Mouse (Mus musculus) neural tube, embryonic 13.5 days (tissue): ENCODE results near the gene Dusp10. TPM values are rescaled to one million over a fixed set of nuclear protein-coding genes. Genes with fewer than 3 reads are reported as not detected.

Experiments
- ATAC-seq: fragments of 200-750 bp; cut with Nextera tagmentation; 2 replicates; pipeline ENCODE4 v1.8.0; 2017; ENCODE audit warnings: low read depth, mild to moderate bottlenecking, moderate TSS enrichment, moderate library complexity
- H3K27ac ChIP-seq: fragments of 300-500 bp; sonication (generic); replicated peaks from 2 replicates; pipeline ENCODE4 v1.5.1; 2015; ENCODE audit warnings: moderate library complexity, mild to moderate bottlenecking, inconsistent platforms
- H3K27me3 ChIP-seq: fragments of 300-500 bp; sonication (generic); 2 replicates; pipeline ENCODE4 v1.6.1; 2015; ENCODE audit warnings: mild to moderate bottlenecking, inconsistent platforms
- H3K36me3 ChIP-seq: fragments of 300-500 bp; sonication (generic); 2 replicates; pipeline ENCODE4 v1.6.1; 2015; ENCODE audit warnings: mild to moderate bottlenecking, inconsistent platforms
- H3K4me1 ChIP-seq: fragments of 300-500 bp; sonication (generic); replicated peaks from 2 replicates; pipeline ENCODE4 v1.6.1; 2015; ENCODE audit warnings: inconsistent platforms
- H3K4me2 ChIP-seq: fragments of 300-500 bp; sonication (generic); 2 replicates; pipeline ENCODE4 v1.6.1; 2015; ENCODE audit warnings: inconsistent platforms, mild to moderate bottlenecking, moderate library complexity
- H3K4me3 ChIP-seq: fragments of 300-500 bp; sonication (generic); 2 replicates; pipeline ENCODE4 v1.5.1; 2015; ENCODE audit warnings: mild to moderate bottlenecking, inconsistent platforms
- H3K9ac ChIP-seq: fragments of 300-500 bp; sonication (generic); 2 replicates; pipeline ENCODE4 v1.6.1; 2015; ENCODE audit warnings: moderate library complexity, mild to moderate bottlenecking, inconsistent platforms
- H3K9me3 ChIP-seq: fragments of 300-500 bp; sonication (generic); 2 replicates; pipeline ENCODE4 v1.6.1; 2016; ENCODE audit warnings: inconsistent platforms
- WGBS: fragments of 180-500 bp; shearing (Covaris S2); methylation state at CpG from one replicate; pipeline ENCODE4 v1.1.7; 2015; 5-methylcytosine and 5-hydroxymethylcytosine counted together
- polyA plus RNA-seq: library from polyadenylated mRNA; unstranded; fragments of >200 nt; fragmentation: Nextera tagmentation; extraction: Ambion mirVana; gene quantifications from 2 replicates; pipeline ENCODE4 v1.2.1, GENCODE M21; 2015

The Dusp10 gene
- polyA plus RNA-seq, result 6.7 and 6.8 TPM in 2 replicates

DNA sequence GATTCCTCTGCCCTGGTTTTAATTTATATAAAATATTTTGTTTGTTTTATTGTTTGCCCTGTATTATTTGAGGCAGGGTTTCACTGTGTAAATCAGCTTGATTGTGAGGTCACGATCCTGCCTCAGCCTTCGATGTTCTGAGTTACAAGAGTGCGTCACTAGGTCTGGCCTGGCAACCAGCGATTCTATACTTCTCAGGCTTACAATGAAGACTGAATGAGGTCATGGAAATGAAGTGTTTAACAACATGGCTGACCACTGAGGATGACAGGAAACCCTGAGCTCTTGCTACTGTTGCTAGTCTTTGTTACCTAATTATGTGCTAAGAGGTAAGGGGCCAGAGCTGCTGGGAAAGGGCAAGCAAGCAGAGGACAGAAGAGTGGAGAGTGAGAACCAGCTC lies at the start of gene Dusp10:
Gene Dusp10 (plus strand): TSS at position 197 of the 400 bp plus-strand sequence.
- no peaks in the 10 kb centered on the region for H3K27me3 ChIP-seq
- no peak within 1 kb of the TSS for H3K9ac ChIP-seq
- no peak for ATAC-seq
- no peak within 1 kb of the TSS for H3K4me2 ChIP-seq
- no peaks in the 10 kb centered on the region for H3K9me3 ChIP-seq
- no peak within 1 kb of the TSS for H3K4me3 ChIP-seq
- H3K27ac ChIP-seq, result no peak within 1 kb of the TSS
- H3K36me3 ChIP-seq, result no peaks in the 10 kb centered on the region
- no peaks in the 10 kb centered on the region for H3K4me1 ChIP-seq
- WGBS, result 85% methylated on average over 4 of the region's 4 CpGs

DNA sequence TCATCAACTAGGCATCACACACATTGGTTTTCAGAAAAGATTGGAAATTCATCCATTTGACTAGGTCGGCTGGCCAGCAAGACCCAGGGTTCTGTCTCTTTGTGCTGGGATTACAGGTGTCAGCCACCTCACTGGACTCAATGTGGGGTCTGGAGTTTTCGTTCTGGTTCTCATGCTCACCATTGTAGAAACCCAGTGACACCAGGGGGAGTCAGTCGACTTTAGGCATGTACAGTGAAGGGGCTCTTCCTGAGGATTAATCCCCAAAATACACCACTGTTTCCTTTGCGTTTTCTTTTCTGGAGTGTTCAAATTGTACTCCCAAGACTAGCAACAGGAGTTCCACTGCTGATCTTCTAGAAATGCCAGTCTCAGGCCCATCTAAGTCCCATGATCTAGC lies 47.8 kb upstream of the Dusp10 start:
- 81% methylated on average over 4 of the region's 4 CpGs for WGBS
- Histone ChIP-seq H3K27me3 (no peaks in the 10 kb centered on the region), H3K9ac (no peak overlapping the region), H3K4me1 (peaks cover 5% of the 10 kb centered on the region; the same call in 1 of the 2 replicates), H3K36me3 (no peaks in the 10 kb centered on the region), H3K27ac (no peak overlapping the region), H3K4me3 (no peak overlapping the region), H3K4me2 (no peak overlapping the region), H3K9me3 (no peaks in the 10 kb centered on the region)
- ATAC-seq, result no peak

DNA sequence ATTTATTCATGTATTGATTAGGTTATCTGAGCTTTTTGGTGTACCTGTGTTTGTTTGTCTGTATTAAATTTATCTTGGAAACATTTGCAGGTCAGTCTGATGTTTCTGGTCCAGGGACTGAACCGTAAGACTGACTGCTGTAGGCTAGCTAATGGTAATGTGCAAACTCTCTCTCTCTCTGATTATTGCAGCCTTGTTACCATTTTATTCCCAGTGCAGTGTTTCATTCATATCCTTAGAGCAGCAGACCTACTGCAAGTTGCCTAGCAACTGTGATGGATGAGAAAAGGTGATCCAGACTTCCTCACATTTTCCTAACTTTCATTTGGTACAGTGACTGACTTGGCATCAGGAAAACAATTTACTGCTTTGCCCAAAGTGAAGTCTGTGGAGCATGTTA lies 43.8 kb upstream of the Dusp10 start:
- Histone ChIP-seq H3K4me3 (no peak overlapping the region), H3K9ac (no peak overlapping the region), H3K27ac (no peak overlapping the region), H3K9me3 (no peaks in the 10 kb centered on the region; the same call in 1 of the 2 replicates), H3K27me3 (no peaks in the 10 kb centered on the region), H3K4me2 (no peak overlapping the region), H3K4me1 (peaks cover 5% of the 10 kb centered on the region; the same call in 1 of the 2 replicates), H3K36me3 (no peaks in the 10 kb centered on the region)
- no peak for ATAC-seq
- 67% methylated on average over 1 of the region's 1 CpGs for WGBS

- H3K36me3 ChIP-seq, result no peaks in the 10 kb centered on the region
- 88% methylated on average over 9 of the region's 9 CpGs for WGBS
- no peak overlapping the region for H3K27ac ChIP-seq
- ATAC-seq, result no peak
- H3K4me2 ChIP-seq, result no peak overlapping the region
- H3K4me1 ChIP-seq, result no peaks in the 10 kb centered on the region
- H3K9ac ChIP-seq, result no peak overlapping the region
- H3K9me3 ChIP-seq, result no peaks in the 10 kb centered on the region
- no peak overlapping the region for H3K4me3 ChIP-seq
- no peaks in the 10 kb centered on the region for H3K27me3 ChIP-seq
Observed at GRCm38 (mm10) chr1:183979814-183980243, 33.3 kb upstream of the Dusp10 start.

GRCm38 (mm10) chr1:183982108-183982507 lies 31.0 kb upstream of the Dusp10 start:
- Histone ChIP-seq H3K4me1 (no peaks in the 10 kb centered on the region), H3K4me3 (no peak overlapping the region), H3K9me3 (no peaks in the 10 kb centered on the region), H3K27me3 (no peaks in the 10 kb centered on the region), H3K4me2 (0 out of 2 replicates have a peak overlapping the region, but pooled peaks have one; percentile 13), H3K36me3 (no peaks in the 10 kb centered on the region), H3K27ac (no peak overlapping the region), H3K9ac (no peak overlapping the region)
- ATAC-seq, result no peak
- 72% methylated on average over 13 of the region's 13 CpGs for WGBS

- H3K36me3 ChIP-seq, result no peaks in the 10 kb centered on the region
- H3K4me3 ChIP-seq, result no peak overlapping the region
- no peaks in the 10 kb centered on the region for H3K4me1 ChIP-seq
- 94% methylated on average over 7 of the region's 7 CpGs for whole genome bisulfite sequencing
- no peaks in the 10 kb centered on the region for H3K27me3 ChIP-seq
- no peak overlapping the region for H3K9ac ChIP-seq
- H3K9me3 ChIP-seq, result no peaks in the 10 kb centered on the region
- H3K27ac ChIP-seq, result no peak overlapping the region
- no peak for ATAC-seq
- H3K4me2 ChIP-seq, result no peak overlapping the region
Observed at GRCm38 (mm10) chr1:183987711-183988245, 25.3 kb upstream of the Dusp10 start.

- Histone ChIP-seq H3K36me3 (no peaks in the 10 kb centered on the region), H3K4me2 (no peak overlapping the region), H3K4me1 (no peaks in the 10 kb centered on the region; the same call in 1 of the 2 replicates), H3K4me3 (no peak overlapping the region), H3K27me3 (no peaks in the 10 kb centered on the region), H3K9ac (no peak overlapping the region), H3K27ac (no peak overlapping the region), H3K9me3 (no peaks in the 10 kb centered on the region)
- ATAC-seq, result no peak
- 83% methylated on average over 2 of the region's 2 CpGs for WGBS
Observed at GRCm38 (mm10) chr1:183991921-183992320, 21.2 kb upstream of the Dusp10 start.

- H3K36me3 ChIP-seq, result no peaks in the 10 kb centered on the region
- H3K27me3 ChIP-seq, result no peaks in the 10 kb centered on the region
- no peaks in the 10 kb centered on the region for H3K9me3 ChIP-seq
- H3K4me1 ChIP-seq, result no peaks in the 10 kb centered on the region; the same call in 1 of the 2 replicates
- no peak overlapping the region for H3K27ac ChIP-seq
- H3K9ac ChIP-seq, result no peak overlapping the region
- no peak overlapping the region for H3K4me3 ChIP-seq
- no peak for ATAC-seq
- no peak overlapping the region for H3K4me2 ChIP-seq
- WGBS, result 73% methylated on average over 2 of the region's 2 CpGs
Observed at GRCm38 (mm10) chr1:183997207-183997606, 15.9 kb upstream of the Dusp10 start.

DNA sequence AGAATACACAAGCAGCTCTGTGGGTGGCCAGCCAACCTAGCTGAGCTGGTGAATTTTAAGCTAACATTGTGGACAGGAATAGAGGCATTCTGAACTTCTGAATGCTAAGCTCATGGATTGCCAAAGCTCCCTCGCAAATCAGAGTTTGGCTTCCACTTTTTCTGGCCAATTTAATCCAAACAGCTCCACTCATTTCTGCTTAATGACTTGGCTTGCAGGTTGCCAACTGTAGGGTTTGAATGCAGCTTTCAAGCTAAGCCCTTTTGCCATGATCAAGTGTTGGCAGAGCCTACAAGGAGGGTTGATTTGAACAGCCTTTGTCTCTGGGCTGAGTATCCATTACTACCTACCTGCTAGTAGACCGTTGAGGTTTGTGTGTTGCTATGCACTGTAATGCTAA lies 10.6 kb upstream of the Dusp10 start:
- Histone ChIP-seq H3K4me3 (no peak overlapping the region), H3K9me3 (no peaks in the 10 kb centered on the region), H3K36me3 (no peaks in the 10 kb centered on the region), H3K27me3 (no peaks in the 10 kb centered on the region), H3K4me1 (0 out of 2 replicates have a peak, but pooled peaks cover 7% of the 10 kb centered on the region), H3K9ac (no peak overlapping the region), H3K4me2 (no peak overlapping the region), H3K27ac (no peak overlapping the region)
- no peak for ATAC-seq
- WGBS, result 82% methylated on average over 2 of the region's 2 CpGs

DNA sequence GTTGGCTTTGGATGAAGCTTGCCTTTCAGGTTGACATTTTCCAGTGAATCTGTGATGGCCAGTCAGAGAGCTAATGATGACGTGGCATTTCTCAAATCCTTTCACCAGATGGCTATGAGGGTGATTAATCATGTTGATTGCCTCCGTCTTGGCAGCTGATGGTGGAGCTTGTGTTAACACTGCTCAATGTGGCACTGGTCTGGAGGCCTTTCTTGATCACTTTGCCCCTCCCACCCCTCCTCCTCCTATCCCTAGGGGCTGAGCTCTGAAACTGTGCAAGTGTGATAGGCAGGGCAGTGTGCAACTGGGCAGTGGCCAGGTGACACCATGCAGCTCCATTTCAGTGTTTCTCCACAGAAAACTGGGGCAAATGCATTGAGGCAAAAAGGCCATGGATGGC lies 8.8 kb upstream of the Dusp10 start:
- no peak overlapping the region for H3K4me2 ChIP-seq
- ATAC-seq, result no peak
- no peaks in the 10 kb centered on the region for H3K27me3 ChIP-seq
- no peaks in the 10 kb centered on the region for H3K36me3 ChIP-seq
- H3K9me3 ChIP-seq, result no peaks in the 10 kb centered on the region
- H3K4me1 ChIP-seq, result 0 out of 2 replicates have a peak, but pooled peaks cover 7% of the 10 kb centered on the region
- WGBS, result 22% methylated on average over 2 of the region's 2 CpGs
- no peak overlapping the region for H3K27ac ChIP-seq
- no peak overlapping the region for H3K9ac ChIP-seq
- H3K4me3 ChIP-seq, result no peak overlapping the region

GRCm38 (mm10) chr1:184005315-184006058 lies 7.6 kb upstream of the Dusp10 start:
- no peak overlapping the region for H3K4me3 ChIP-seq
- H3K27me3 ChIP-seq, result no peaks in the 10 kb centered on the region
- WGBS, result 82% methylated on average over 6 of the region's 6 CpGs
- no peak overlapping the region for H3K9ac ChIP-seq
- H3K36me3 ChIP-seq, result no peaks in the 10 kb centered on the region
- no peak overlapping the region for H3K27ac ChIP-seq
- no peaks in the 10 kb centered on the region for H3K9me3 ChIP-seq
- ATAC-seq, result no peak
- H3K4me2 ChIP-seq, result no peak overlapping the region
- 0 out of 2 replicates have a peak, but pooled peaks cover 7% of the 10 kb centered on the region for H3K4me1 ChIP-seq

DNA sequence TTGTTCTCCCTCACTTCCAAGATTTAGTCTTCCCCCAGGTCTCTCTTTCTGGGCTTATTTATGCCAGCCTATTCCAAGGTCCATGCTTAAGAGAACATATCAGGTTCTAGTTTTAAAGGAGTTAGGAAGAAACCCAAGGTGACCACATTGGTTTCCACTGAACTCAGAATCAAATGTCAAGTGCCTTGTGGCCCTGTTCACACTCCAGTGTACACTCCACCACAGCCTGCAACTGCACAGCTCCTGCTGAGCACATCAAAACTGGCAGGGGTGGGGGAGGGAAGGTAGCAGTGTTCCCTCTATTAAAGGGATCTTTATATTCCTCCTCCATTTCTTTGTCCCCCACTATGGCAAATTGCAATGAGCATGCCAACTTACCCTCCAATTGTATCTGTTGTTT lies 7.0 kb upstream of the Dusp10 start:
- Histone ChIP-seq H3K27ac (no peak overlapping the region), H3K36me3 (no peaks in the 10 kb centered on the region), H3K9me3 (no peaks in the 10 kb centered on the region), H3K9ac (no peak overlapping the region), H3K27me3 (no peaks in the 10 kb centered on the region), H3K4me3 (no peak overlapping the region), H3K4me2 (no peak overlapping the region), H3K4me1 (0 out of 2 replicates have a peak, but pooled peaks cover 7% of the 10 kb centered on the region)
- no peak for ATAC-seq
